Mouse (Mus musculus) embryo, embryonic 11.5 days (tissue): ENCODE data around the gene Olfr119.
"Not testable (repeated sequence)": the region's sequence is repeated elsewhere in the genome, so short reads cannot be mapped to it uniquely, and the experiment has no call there.

ENCODE experiments used
- DNase-seq: peaks from one replicate; pipeline ENCODE4 v3.0.0-alpha.2; 2012; ENCODE audit warnings: low read depth, low spot score

Olfr119 gene

DNA sequence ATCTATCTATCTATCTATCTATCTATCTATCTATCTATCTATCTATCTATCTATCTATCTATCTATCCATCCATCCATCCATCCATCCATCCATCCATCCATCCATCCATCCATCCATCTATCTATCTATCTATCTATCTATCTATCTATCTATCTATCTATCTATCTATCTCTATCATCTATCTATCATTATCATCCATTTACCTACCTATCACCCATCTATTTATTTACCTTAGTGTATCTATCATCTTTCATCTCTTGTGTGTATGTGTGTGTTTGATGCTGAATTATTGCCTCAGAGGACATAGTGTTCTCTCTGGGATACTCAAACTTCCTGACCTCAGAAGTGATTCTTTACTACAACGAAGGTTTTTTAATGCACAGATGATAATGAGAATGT lies at the start of gene Olfr119:
Gene Olfr119 (plus strand): TSS at position 301 of the 400 bp plus-strand sequence.
- not testable (repeated sequence) for DNase-seq

GRCm38 (mm10) chr17:37663682-37664081 lies 32.7 kb upstream of the Olfr119 start, which contains the start of gene Olfr117:
Gene Olfr117, minus strand, starts transcription at chr17:37663782.
- DNase-seq, result no peak

DNA sequence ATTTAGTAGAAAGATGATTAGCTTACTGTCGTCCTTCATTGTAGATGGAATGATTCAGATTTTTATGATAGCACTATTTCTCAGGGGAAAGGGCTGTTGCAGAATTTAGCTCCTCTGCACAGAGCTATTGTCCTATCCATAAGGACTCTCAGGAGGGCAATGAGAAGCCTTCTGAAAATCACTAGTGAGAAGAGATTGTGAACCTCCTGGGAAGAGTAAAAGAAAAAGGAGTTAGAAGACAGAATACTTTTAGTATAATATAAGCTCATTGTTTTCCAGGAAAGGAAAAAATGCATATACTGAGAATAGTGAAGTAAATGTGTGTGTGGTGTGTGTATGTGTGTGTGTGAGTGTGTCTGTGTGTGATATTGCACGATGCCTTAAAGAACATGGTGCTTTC lies 29.7 kb upstream of the Olfr119 start, which contains the start of gene Olfr118:
Gene Olfr118 (plus strand): TSS at position 301 of the 400 bp plus-strand sequence.
- no peak for DNase-seq

DNA sequence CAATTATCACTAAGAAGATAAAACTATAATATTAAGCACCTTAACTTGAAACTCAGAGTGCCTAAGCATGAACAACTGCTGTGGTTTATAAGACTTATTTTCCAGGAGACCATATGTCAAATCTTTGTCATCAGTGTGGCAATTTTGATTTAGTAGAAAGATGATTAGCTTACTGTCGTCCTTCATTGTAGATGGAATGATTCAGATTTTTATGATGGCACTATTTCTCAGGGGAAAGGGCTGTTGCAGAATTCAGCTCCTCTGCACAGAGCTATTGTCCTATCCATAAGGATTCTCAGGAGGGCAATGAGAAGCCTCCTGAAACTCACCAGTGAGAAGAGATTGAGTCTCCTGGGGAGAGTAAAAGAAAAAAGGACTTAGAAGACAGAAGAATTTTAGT lies 25.1 kb downstream of the Olfr119 start, which contains the start of gene Olfr120:
Gene Olfr120 (plus strand): TSS at position 301 of the 400 bp plus-strand sequence.
- DNase-seq, result no peak

DNA sequence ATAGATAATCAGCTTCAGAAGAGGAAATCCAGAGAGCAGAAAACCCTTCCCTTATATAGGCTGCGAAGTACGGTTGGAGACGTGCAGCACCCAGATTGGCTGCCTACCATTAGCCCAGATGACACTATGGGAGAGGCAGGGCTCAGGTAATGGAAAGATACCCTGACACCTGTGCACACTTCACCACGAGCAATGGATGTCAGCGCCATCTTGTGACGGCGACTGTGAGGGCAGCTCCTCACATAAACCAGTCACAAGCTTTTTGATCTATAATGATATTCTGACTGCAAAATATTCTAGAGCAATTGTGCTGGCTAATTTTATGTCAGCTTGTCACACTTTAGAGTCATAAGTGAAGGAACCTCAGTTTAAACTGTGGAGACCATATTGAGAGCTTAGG lies 41.7 kb downstream of the Olfr119 start:
- no peak for DNase-seq
